In genomic region chr12:103242083-103242581, GRCm38 (mm10) we compare ENCODE assay signal across 8 mouse cellular contexts. TPM values are rescaled to one million over a fixed set of nuclear protein-coding genes. Genes with fewer than 3 reads are reported as not detected.
A peak's percentile ranks its signal among the peaks of the same experiment; 100 is the strongest.
DNase-seq lines count a peak whose midpoint lies in the region; ATAC-seq and TF ChIP-seq lines count a peak whose summit lies in the region.

TSS of gene Prima1 (minus strand) at chr12:103242150.

- H3K4me3 ChIP-seq in embryonic facial prominence, embryonic 15.5 days (replicated peaks): peak within 1 kb of the TSS; percentile 61
- peak within 1 kb of the TSS; percentile 69 for H3K4me3 ChIP-seq in heart, embryonic 11.5 days (ENCODE audit: low read depth, low read length)
- peak within 1 kb of the TSS; percentile 72 for H3K4me3 ChIP-seq in kidney, embryonic 15.5 days (replicated peaks)
- H3K4me3 ChIP-seq in limb, embryonic 15.5 days: peak within 1 kb of the TSS; percentile 74
- no peak within 1 kb of the TSS for H3K4me3 ChIP-seq in thymus, adult 2 months (ENCODE audit: control insufficient read depth, insufficient read depth, low read length)

- WGBS in embryonic facial prominence, embryonic 15.5 days: under 1% methylated on average over 49 of the region's 54 CpGs
- WGBS in heart, embryonic 11.5 days (ENCODE audit: insufficient replicate concordance): 0% methylated on average over 41 of the region's 54 CpGs
- WGBS in kidney, embryonic 15.5 days: under 1% methylated on average over 53 of the region's 54 CpGs
- WGBS in limb, embryonic 15.5 days: under 1% methylated on average over 54 of the region's 54 CpGs
- 5% methylated on average over 54 of the region's 54 CpGs for WGBS in thymus, adult 2 months

- peak; percentile 79 for ATAC-seq in embryonic facial prominence, embryonic 15.5 days (ENCODE audit: insufficient number of reproducible peaks, low FRiP score, low TSS enrichment, low read depth)
- ATAC-seq in heart, embryonic 11.5 days (replicated peaks; ENCODE audit: insufficient number of reproducible peaks, low FRiP score, low TSS enrichment): peak; percentile 53
- ATAC-seq in kidney, embryonic 15.5 days (replicated peaks; ENCODE audit: low FRiP score): peak; percentile 92
- ATAC-seq in limb, embryonic 15.5 days (ENCODE audit: insufficient number of reproducible peaks, low FRiP score, low TSS enrichment, low read depth): peak; percentile 71

- H3K27ac ChIP-seq in embryonic facial prominence, embryonic 15.5 days (replicated peaks): peak within 1 kb of the TSS; percentile 81
- peak within 1 kb of the TSS; percentile 66 for H3K27ac ChIP-seq in heart, embryonic 11.5 days (ENCODE audit: low read depth, low read length)
- H3K27ac ChIP-seq in kidney, embryonic 15.5 days: peak within 1 kb of the TSS; percentile 89
- H3K27ac ChIP-seq in limb, embryonic 15.5 days: peak within 1 kb of the TSS; percentile 80
- no peak within 1 kb of the TSS for H3K27ac ChIP-seq in thymus, adult 2 months (ENCODE audit: control insufficient read depth, insufficient read depth, low read length)

- peak; percentile 85 for DNase-seq in brain, embryonic 14.5 days (ENCODE audit: low read depth)
- peak; percentile 85 for DNase-seq in neural tube, embryonic 10.5 days (ENCODE audit: extremely low spot score, low spot score)
- DNase-seq in testis, postnatal 14 days (ENCODE audit: low spot score): peak; percentile 61
- no peak for DNase-seq in thymus, adult 2 months

- no peaks in the 10 kb centered on the region for H3K36me3 ChIP-seq in embryonic facial prominence, embryonic 15.5 days
- no peaks in the 10 kb centered on the region for H3K36me3 ChIP-seq in heart, embryonic 11.5 days (ENCODE audit: control insufficient read depth, insufficient read depth, low read length)
- H3K36me3 ChIP-seq in kidney, embryonic 15.5 days: no peaks in the 10 kb centered on the region
- no peaks in the 10 kb centered on the region for H3K36me3 ChIP-seq in limb, embryonic 15.5 days
- H3K36me3 ChIP-seq in thymus, adult 2 months (ENCODE audit: control insufficient read depth, insufficient read depth, low read length): no peaks in the 10 kb centered on the region

- peaks cover 20% of the 10 kb centered on the region for H3K27me3 ChIP-seq in embryonic facial prominence, embryonic 15.5 days
- H3K27me3 ChIP-seq in heart, embryonic 11.5 days (ENCODE audit: control insufficient read depth, insufficient read depth, low read length): peaks cover 51% of the 10 kb centered on the region
- peaks cover 27% of the 10 kb centered on the region for H3K27me3 ChIP-seq in kidney, embryonic 15.5 days
- peaks cover 41% of the 10 kb centered on the region for H3K27me3 ChIP-seq in limb, embryonic 15.5 days
- H3K27me3 ChIP-seq in thymus, adult 2 months (ENCODE audit: control insufficient read depth, insufficient read depth, low read length): no peaks in the 10 kb centered on the region

- no peak for TF ChIP-seq POLR2A in brain, embryonic 14.5 days (IDR thresholded peaks at IDR 0.05; ENCODE audit: borderline replicate concordance, extremely low read depth, insufficient read depth, insufficient read length, poor library complexity, severe bottlenecking)
- no peak for TF ChIP-seq POLR2A in thymus, adult 2 months (IDR thresholded peaks at IDR 0.05; ENCODE audit: control insufficient read depth, extremely low read depth, insufficient read depth, low read length, poor library complexity)

- H3K4me2 ChIP-seq in embryonic facial prominence, embryonic 15.5 days (replicated peaks): peak within 1 kb of the TSS; percentile 97
- peak within 1 kb of the TSS; percentile 86 for H3K4me2 ChIP-seq in heart, embryonic 11.5 days
- peak within 1 kb of the TSS; percentile 93 for H3K4me2 ChIP-seq in kidney, embryonic 15.5 days
- peak within 1 kb of the TSS; percentile 94 for H3K4me2 ChIP-seq in limb, embryonic 15.5 days

- H3K9me3 ChIP-seq in embryonic facial prominence, embryonic 15.5 days (replicated peaks): no peaks in the 10 kb centered on the region
- H3K9me3 ChIP-seq in heart, embryonic 11.5 days (replicated peaks; ENCODE audit: control insufficient read depth, low read length): no peaks in the 10 kb centered on the region
- no peaks in the 10 kb centered on the region for H3K9me3 ChIP-seq in kidney, embryonic 15.5 days (replicated peaks)
- no peaks in the 10 kb centered on the region for H3K9me3 ChIP-seq in limb, embryonic 15.5 days

- no peak for TF ChIP-seq CTCF in brain, embryonic 14.5 days (IDR thresholded peaks at IDR 0.05; ENCODE audit: borderline replicate concordance, extremely low read depth, insufficient read depth, insufficient read length)
- TF ChIP-seq CTCF in thymus, adult 2 months (IDR thresholded peaks at IDR 0.05; ENCODE audit: borderline replicate concordance, control insufficient read depth, extremely low read depth, insufficient read depth, low read length, poor library complexity): no peak

- H3K4me1 ChIP-seq in embryonic facial prominence, embryonic 15.5 days: peaks cover 14% of the 10 kb centered on the region
- peaks cover 6% of the 10 kb centered on the region; the same call in 1 of the 2 replicates for H3K4me1 ChIP-seq in heart, embryonic 11.5 days (ENCODE audit: control insufficient read depth, insufficient read depth, low read length)
- H3K4me1 ChIP-seq in kidney, embryonic 15.5 days: peaks cover 24% of the 10 kb centered on the region
- H3K4me1 ChIP-seq in limb, embryonic 15.5 days: peaks cover 13% of the 10 kb centered on the region
- no peaks in the 10 kb centered on the region for H3K4me1 ChIP-seq in thymus, adult 2 months (replicated peaks; ENCODE audit: control insufficient read depth, insufficient read depth, low read length)

- peak within 1 kb of the TSS; percentile 52 for H3K9ac ChIP-seq in embryonic facial prominence, embryonic 15.5 days
- peak within 1 kb of the TSS; percentile 78 for H3K9ac ChIP-seq in heart, embryonic 11.5 days (ENCODE audit: low read depth, low read length)
- H3K9ac ChIP-seq in kidney, embryonic 15.5 days: peak within 1 kb of the TSS; percentile 78
- peak within 1 kb of the TSS; percentile 64 for H3K9ac ChIP-seq in limb, embryonic 15.5 days

RNA-seq across cellular contexts. Expression of gene Prima1, which starts in this region (rescaled TPM):
- 2.3 and 2.6 TPM in 2 replicates for polyA plus RNA-seq in brain, embryonic 14.5 days (2012; rRNA removed)
- polyA plus RNA-seq in embryonic facial prominence, embryonic 15.5 days (2015; fragmentation: Nextera tagmentation; extraction: Ambion mirVana): 0.43 and 0.68 TPM in 2 replicates
- polyA plus RNA-seq in heart, embryonic 11.5 days (2014; fragmentation: Nextera tagmentation; extraction: Ambion mirVana): 0.19 and 0.41 TPM in 2 replicates
- 0.62 and 1.2 TPM in 2 replicates for polyA plus RNA-seq in kidney, embryonic 15.5 days (2015; fragmentation: Nextera tagmentation; extraction: Ambion mirVana)
- 0.22 and 0.40 TPM in 2 replicates for polyA plus RNA-seq in limb, embryonic 15.5 days (2015; fragmentation: Nextera tagmentation; extraction: Ambion mirVana)
- 0.17 TPM in 1 of 2 replicates, not detected in the other for polyA plus RNA-seq in thymus, adult 2 months (2012; rRNA removed)

Comparison
In these comparisons a context has a peak if more than half of its experiments do, and no peak if none do; other contexts are left out.
1. Peak in ATAC-seq, H3K4me3 ChIP-seq, H3K27ac ChIP-seq, H3K9ac ChIP-seq and H3K4me2 ChIP-seq in embryonic facial prominence, embryonic 15.5 days; RNA of the gene not detected or under 1 TPM.
2. Peak in ATAC-seq, H3K4me3 ChIP-seq, H3K27ac ChIP-seq, H3K9ac ChIP-seq and H3K4me2 ChIP-seq in heart, embryonic 11.5 days; RNA of the gene not detected or under 1 TPM.
3. Peak in ATAC-seq, H3K4me3 ChIP-seq, H3K27ac ChIP-seq, H3K9ac ChIP-seq and H3K4me2 ChIP-seq in limb, embryonic 15.5 days; RNA of the gene not detected or under 1 TPM.